Mouse (Mus musculus): ENCODE data around the gene Arih2.

Arih2 gene

GRCm38 (mm10) chr9:108578545-108579343, 70.4 kb downstream of the Arih2 start, which contains the start of gene Wdr6:
TSS of gene Wdr6 (minus strand) at chr9:108578739.
- DNase-seq, result peak; percentile 89

DNA sequence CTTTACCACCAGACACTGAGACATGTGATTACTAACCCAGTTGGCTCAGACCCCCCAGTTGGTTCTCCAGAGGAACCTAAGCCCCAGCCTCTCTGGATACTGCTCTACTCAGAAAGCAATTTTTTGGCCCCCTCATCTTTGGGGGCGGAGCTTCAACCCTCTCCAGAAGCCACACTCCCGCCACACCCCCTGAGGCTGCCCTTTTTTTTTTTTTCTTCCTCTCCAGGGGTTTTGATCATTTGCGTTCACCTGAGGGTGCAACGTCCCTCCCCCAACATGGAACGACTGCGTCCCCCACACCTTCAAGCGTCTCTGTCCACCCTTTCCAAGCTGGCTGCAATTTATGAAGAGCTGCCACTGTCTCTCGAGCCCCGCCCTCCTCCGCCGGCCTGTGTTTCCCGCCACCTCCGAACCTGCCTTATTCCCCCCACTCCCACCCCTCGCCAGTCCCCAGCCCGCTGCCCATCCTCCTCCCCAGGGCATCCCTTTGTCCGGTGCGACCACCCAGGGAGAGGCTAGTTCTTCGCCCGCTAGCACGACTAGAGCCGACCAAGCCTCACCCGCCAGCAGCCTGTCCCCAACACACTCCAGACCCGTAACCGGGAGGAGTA, 71.1 kb downstream of the Arih2 start:
- peak; percentile 70 for DNase-seq

DNA sequence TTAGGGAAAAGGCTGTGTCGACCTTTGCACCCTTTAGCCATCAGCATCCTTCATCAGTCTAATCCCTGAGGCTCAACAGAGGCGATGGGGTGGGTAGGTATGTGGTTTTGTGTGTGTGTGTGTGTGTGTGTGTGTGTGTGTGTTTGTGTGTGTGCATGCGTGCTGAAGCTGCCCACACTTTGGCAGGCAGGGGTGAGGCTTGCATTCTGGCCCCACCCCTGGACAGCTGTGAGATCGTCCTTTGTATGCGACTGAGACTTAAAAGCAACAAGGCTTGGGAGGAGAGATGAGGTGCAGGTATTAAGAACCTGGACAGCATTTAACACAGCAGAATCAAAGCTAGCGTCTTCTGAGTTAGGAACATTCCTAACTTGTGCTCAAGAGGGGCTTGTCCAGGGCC, 72.2 kb downstream of the Arih2 start:
- DNase-seq, result no peak

DNA sequence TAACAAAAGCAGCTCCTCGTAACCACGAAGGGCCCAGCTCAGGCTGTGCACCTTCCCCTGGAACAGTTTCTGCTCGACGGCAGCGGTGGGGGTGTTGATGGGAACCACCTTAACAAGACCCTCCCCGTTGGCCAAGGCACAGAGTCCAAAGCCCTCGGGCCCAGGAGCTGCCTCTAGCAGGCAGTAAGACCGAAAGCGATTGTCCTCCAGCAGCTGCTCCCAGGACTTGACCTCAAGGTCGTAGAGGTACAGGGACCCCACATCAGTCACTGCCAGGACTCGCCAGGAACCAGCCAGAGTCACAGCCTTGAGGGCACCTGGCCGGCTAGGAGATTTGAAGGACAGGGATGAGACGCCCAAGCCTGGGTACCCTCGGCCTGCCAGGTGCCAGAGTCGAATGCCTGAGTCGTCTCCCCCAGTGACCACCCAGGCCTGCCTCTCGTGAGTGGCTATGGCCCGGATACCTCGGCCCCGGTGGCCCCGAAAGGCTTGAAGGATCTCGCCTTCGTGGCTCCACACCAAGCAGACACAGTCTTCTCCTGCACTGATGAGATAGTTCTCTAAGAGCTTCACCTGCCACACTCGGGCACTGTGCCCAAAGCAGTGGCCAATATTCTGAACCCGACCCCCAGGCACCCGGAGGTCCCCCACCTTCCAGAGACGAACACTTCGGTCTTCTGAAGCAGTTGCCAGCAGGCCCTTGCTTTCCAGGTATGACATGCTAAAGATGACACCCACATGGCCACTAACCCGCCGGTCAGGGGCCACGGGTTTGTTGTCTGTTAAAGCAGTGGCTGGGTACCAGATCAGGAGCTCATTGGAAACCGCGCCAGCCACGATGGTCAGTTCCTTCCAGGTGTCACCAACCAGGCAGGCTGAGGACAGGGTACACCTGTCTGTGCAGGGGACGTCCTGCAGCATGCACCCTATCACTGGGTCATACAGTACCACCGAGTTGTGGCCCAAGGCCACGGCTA, 73.6 kb downstream of the Arih2 start:
- no peak for DNase-seq

GRCm38 (mm10) chr9:108574921-108575320, 74.3 kb downstream of the Arih2 start:
- no peak for DNase-seq

DNA sequence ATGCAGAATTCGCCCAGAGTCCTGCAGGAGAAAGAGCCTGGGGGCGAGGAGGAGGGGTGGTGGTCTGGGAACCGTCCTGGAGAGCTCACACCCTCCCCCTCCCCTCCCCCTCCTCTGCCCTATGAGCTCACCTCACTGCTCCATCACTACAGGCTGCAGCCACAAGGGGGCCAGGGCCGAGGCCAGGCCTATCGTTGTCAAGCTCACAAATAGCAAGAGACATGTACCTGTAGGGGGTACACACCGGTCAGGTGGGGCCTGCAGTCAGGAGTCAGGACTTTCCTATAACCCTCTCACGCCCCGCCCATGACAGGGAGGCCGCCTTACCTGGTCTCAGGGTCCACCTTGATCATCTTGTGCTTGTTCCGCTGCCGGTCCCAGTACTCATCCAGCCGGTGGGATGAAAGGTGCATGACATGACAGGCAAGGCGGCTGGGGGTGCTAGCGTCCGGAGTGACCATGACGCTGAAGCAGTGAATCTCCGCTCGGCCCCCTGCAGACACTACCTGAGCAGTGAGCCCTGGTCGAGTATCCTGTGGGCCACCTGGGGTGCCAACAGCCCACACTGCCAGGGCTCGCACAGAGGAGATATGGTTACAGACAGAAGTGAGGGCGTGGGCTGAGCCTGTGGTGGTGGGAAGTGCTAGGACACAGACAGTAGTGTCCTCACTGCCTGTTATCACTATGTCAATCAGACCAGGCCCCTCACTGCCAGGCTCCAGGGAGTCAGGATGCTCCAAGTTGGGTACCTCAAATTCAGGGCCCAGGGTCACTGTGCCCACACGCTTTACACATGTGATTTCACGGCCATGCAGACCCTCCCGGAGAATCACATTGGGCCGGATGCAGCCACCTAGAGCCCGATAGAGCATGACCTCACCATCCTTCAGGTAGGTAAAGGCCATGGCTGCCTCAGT, 75.2 kb downstream of the Arih2 start:
- peak; percentile 89 for DNase-seq

- DNase-seq, result no peak
These were observed 76.9 kb downstream of the Arih2 start for GRCm38 (mm10) chr9:108572321-108572720.

DNA sequence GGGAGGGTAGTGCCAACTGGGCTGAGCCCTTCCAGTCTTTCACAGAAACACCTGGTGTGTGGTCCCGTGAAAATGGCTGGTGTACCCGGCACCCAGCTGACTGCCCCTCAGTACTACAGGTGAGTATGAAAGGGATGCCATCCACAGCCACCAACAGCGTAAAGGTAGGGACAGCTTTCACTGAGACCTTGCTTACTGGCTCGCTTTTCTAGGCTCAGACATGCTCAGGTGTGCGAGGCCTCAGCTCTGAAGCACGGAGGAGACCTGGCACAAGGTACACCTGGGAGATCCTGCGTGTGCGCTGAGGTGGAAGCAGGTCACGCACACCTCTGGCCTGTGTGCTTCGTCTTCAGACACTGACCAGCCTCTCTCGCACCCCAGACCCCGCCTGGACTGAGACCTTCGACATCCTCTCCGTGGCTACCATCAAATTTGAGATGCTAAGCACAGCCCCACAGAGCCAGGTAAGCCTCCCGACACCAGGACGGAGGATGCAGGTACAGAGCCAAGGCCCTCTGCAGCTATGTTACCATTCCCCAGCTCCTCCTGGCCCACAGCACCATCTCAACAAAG, 77.7 kb downstream of the Arih2 start:
- no peak for DNase-seq

DNA sequence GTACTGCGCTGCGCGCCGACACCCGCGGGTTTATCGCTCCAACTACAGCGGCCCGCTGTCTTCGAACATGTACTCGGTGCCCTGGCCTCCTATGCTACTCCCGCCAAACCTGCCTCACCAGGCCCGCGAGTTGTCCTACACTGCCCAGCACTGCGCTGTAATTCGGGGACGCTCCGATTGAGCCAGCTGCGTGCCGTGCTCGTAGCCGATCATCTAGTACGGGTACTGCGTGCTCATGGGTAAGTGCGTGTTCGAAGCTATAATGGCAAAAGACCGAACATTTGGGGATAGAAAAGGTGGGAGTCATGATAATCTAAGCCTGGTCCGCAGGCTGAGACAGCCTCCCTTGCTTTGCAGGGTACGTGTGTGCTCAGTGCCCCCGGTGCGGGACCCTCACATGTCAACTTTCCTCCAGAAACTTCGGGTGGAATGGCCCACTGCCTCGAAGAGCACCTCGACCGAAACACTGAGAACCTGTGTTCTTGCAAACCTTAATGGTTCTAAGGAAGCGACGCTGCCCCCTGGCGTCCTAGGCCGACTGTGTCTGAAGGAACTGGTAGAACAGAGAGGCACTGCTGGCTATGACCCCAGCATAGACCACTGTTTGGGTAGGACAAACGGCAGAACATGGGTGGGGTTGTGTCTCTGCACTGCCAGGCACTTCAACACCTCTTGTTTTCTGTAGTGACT, 78.8 kb downstream of the Arih2 start:
- peak; percentile 96 for DNase-seq

- DNase-seq, result peak; percentile 88
These were observed 79.6 kb downstream of the Arih2 start, which contains the start of gene Dalrd3 for GRCm38 (mm10) chr9:108569381-108570206. TSS of gene Dalrd3 (plus strand) at chr9:108569886.

DNA sequence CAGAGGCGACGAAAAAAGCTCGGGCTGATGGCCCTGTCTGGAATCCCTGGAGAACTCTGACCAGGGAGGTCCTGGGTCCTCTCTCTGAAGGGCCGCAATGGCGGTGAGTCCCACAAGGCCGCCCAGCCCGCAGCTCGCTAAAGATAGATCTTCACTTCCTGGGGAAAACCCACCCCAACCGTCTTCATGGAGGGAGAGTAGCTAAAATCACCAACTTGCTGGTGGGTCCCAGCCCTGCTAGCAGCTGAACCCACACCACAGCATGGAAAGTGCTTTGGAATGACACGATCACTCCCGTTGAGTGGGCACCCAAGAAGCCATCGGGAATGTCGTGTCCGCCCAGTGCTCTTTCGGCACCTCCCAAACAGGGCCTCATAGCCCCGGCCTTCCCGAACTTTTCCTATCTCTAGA, 80.7 kb downstream of the Arih2 start:
- DNase-seq, result peak; percentile 45

DNA sequence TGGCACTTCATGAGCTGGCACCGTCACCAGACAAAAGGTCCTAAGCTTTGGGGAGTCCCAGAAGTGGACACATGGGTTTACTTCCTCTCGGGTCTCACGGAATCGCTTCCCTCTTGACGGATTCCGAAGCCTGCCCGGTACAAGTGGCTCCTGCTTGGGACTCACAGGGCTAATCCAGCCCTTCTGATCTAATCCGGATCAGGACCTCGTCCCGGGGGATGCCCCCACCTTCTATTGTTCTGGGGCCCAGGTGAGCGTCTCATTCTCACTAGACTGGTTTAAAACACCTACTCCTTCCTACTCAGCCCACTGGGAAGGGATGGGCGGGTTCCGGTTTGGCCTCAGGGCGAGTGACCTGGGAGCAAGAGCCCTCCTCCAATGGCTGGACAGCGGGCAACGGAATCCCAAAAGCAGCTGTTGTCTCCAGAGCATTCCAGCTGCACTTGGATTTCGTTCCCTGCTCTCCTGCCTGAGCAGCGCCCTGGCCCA, 81.2 kb downstream of the Arih2 start:
- peak; percentile 43 for DNase-seq

GRCm38 (mm10) chr9:108566815-108567776, 82.1 kb downstream of the Arih2 start, which contains the start of gene Ndufaf3:
TSS of gene Ndufaf3 (minus strand) at chr9:108567434.
- peak; percentile 98 for DNase-seq

DNA sequence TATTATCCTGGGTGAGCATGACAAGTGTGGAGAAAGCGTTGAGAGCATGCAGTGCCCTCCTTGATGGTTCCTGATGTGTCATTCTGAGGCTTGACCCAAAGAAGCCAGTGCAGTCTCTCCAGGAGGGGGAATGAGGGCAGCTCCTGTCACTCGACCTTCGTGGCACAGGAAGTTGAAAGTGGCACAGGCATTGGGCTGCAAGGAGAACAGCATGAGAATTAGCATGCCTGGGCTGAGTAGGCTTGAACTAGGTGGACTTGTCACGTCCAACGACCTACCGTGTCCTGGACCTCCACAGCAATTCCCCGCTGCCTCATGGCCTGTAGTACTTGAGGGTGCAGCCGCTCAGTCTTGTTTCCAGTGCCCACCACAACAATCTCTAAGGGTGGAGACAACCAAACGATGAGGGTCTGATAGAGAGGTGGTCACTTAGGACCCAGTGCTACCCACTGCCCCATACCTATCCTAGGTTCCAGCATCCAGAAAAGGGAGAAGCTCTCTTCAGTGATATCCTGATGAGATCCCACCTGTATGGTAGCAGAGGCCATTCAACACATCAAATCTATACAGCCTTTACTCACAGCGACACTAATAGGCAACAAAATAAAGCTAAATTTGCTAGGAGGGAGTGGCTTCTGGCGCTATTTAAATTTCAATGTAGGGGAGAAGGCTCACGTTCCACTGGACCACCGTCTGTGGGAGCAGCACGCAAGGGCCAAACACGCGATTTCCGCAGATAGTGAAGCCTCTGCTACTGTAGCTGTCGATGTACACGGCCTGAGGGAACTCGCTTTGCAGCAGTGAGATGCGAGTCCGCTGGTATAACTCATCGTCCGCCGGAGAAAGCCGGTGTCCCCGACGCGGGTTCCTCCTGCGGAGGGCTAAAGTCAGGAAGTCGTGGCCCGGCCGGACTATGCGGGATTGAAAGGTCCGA, 83.0 kb downstream of the Arih2 start:
- no peak for DNase-seq

GRCm38 (mm10) chr9:108564131-108564530, 85.1 kb downstream of the Arih2 start:
- no peak for DNase-seq

- no peak for DNase-seq
These were observed 85.5 kb downstream of the Arih2 start for GRCm38 (mm10) chr9:108563671-108564070.

DNA sequence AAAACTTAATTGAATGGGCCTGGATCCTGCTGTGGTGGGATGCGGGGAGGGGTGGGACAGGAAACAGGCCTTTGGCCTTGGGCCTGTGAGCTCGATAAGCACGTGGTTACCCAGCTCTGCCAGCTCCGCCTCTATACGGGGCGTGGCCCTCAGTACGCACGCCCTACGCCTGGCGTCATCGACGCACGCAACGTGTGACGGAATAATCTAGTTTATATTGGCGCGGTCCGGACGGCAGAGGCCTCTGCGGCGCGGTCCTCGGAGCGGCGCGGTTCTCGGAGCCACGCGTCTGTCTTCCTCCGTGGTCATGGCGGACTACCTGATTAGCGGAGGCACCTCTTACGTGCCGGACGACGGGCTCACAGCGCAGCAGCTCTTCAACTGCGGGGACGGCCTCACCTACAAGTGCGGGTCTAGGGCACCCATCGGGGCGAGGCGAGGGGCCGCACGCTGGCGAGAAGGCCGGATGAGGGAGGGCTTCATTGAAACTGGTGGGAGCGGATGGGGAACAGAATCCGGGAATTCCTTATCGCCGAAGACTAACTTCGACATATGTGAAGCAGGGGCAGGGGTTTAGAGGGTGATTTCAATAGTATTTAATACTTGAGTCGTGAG, 88.9 kb downstream of the Arih2 start, which contains the start of gene Impdh2:
Impdh2 (plus strand) TSS at position 60 of the 615 bp plus-strand sequence.
- DNase-seq, result peak; percentile 94
